Mouse (Mus musculus) midbrain, postnatal 0 days (tissue): ENCODE measurements around the gene AI597479. TPM values are rescaled to one million over a fixed set of nuclear protein-coding genes. Genes with fewer than 3 reads are reported as not detected.

Source experiments
- ATAC-seq: fragments of 200-750 bp; cut with Nextera tagmentation; 2 replicates; pipeline ENCODE4 v1.8.0; 2017; ENCODE audit warnings: moderate number of reproducible peaks, mild to moderate bottlenecking, moderate TSS enrichment, moderate library complexity; ENCODE audit not compliant: low FRiP score
- DNase-seq: peaks from one replicate; pipeline ENCODE4 v3.0.0-alpha.2; 2015; ENCODE audit warnings: low spot score
- H3K27ac ChIP-seq: fragments of 300-500 bp; sonication (generic); 2 replicates; pipeline ENCODE4 v1.5.1; 2014; ENCODE audit warnings: low read depth, mild to moderate bottlenecking, low read length, mixed read lengths
- H3K27me3 ChIP-seq: fragments of 300-500 bp; sonication (generic); 2 replicates; pipeline ENCODE4 v1.6.1; 2014; ENCODE audit warnings: low read length, control low read depth, mixed read lengths; ENCODE audit not compliant: insufficient read depth
- H3K36me3 ChIP-seq: fragments of 300-500 bp; sonication (generic); 2 replicates; pipeline ENCODE4 v1.6.1; 2014; ENCODE audit warnings: low read length, control low read depth, mixed read lengths; ENCODE audit not compliant: insufficient read depth
- H3K4me1 ChIP-seq: fragments of 300-500 bp; sonication (generic); 2 replicates; pipeline ENCODE4 v1.6.1; 2014; ENCODE audit warnings: mild to moderate bottlenecking, control low read depth, antibody characterized with exemption, low read length, mixed read lengths; ENCODE audit not compliant: insufficient read depth
- H3K4me2 ChIP-seq: fragments of 300-500 bp; sonication (generic); 2 replicates; pipeline ENCODE4 v1.6.1; 2014; ENCODE audit warnings: low read depth, mild to moderate bottlenecking, low read length, mixed read lengths; ENCODE audit not compliant: poor library complexity, severe bottlenecking
- H3K4me3 ChIP-seq: fragments of 300-500 bp; sonication (generic); 2 replicates; pipeline ENCODE4 v1.5.1; 2014; ENCODE audit warnings: low read depth, mild to moderate bottlenecking, low read length, moderate library complexity
- H3K9ac ChIP-seq: fragments of 300-500 bp; sonication (generic); replicated peaks from 2 replicates; pipeline ENCODE4 v1.6.1; 2014; ENCODE audit warnings: mild to moderate bottlenecking, low read length, moderate library complexity, mixed read lengths; ENCODE audit not compliant: poor library complexity, severe bottlenecking
- H3K9me3 ChIP-seq: fragments of 300-500 bp; sonication (generic); 2 replicates; pipeline ENCODE4 v1.6.1; 2016; ENCODE audit warnings: low read length, control low read depth
- CTCF ChIP-seq: IDR thresholded peaks from 2 replicates; pipeline ENCODE4 v1.5.1; 2016; ENCODE audit warnings: antibody characterized with exemption, mild to moderate bottlenecking
- WGBS: fragments of 180-500 bp; shearing (Covaris S2); extraction: QIAGEN DNeasy Blood & Tissue Kit; methylation state at CpG from one replicate; pipeline ENCODE4 v1.1.7; 2014; 5-methylcytosine and 5-hydroxymethylcytosine counted together
- polyA plus RNA-seq: library from polyadenylated mRNA; unstranded; fragments of >200 nt; fragmentation: Nextera tagmentation; extraction: Ambion mirVana; gene quantifications from 2 replicates; pipeline ENCODE4 v1.2.1, GENCODE M21; 2015
- total RNA-seq: library from RNA; depleted of rRNA; stranded (reverse); fragments of >200 nt; gene quantifications from 2 replicates; pipeline ENCODE4 v1.2.3, GENCODE M21; 2014

The AI597479 gene
- total and polyA plus RNA-seq, 2 experiments from 2014 or later = 36.6 to 36.8 TPM

GRCm38 (mm10) chr1:43110556-43110955 is 12.0 kb downstream of the AI597479 start:
- Histone ChIP-seq H3K9me3 (no peaks in the 10 kb centered on the region), H3K36me3 (peaks cover 17% of the 10 kb centered on the region), H3K4me2 (no peak overlapping the region), H3K27me3 (no peaks in the 10 kb centered on the region), H3K9ac (no peak overlapping the region), H3K4me1 (no peaks in the 10 kb centered on the region), H3K27ac (no peak overlapping the region), H3K4me3 (no peak overlapping the region)
- DNase-seq = peak; percentile 29
- 51% methylated on average over 4 of the region's 4 CpGs for WGBS
- peak; percentile 36; the same call in 1 of the 2 replicates for ATAC-seq
- TF ChIP-seq CTCF = peak; percentile 72

- no peak for ATAC-seq
- Histone ChIP-seq H3K9ac (no peak overlapping the region), H3K4me3 (no peak overlapping the region), H3K4me1 (no peaks in the 10 kb centered on the region), H3K27ac (no peak overlapping the region), H3K9me3 (no peaks in the 10 kb centered on the region), H3K4me2 (no peak overlapping the region), H3K36me3 (peaks cover 23% of the 10 kb centered on the region), H3K27me3 (no peaks in the 10 kb centered on the region)
- DNase-seq = peak; percentile 83
- TF ChIP-seq CTCF = peak; percentile 79
- WGBS = 88% methylated on average over 2 of the region's 2 CpGs
Observed at GRCm38 (mm10) chr1:43112882-43113281, 14.4 kb downstream of the AI597479 start.

- no peak overlapping the region for H3K4me3 ChIP-seq
- WGBS = 97% methylated on average over 8 of the region's 8 CpGs
Observed at GRCm38 (mm10) chr1:43117435-43117834, 18.9 kb downstream of the AI597479 start.

GRCm38 (mm10) chr1:43120950-43121349 is 22.4 kb downstream of the AI597479 start:
- Histone ChIP-seq H3K27ac (no peak overlapping the region), H3K4me3 (no peak overlapping the region), H3K36me3 (peaks cover 13% of the 10 kb centered on the region), H3K9me3 (no peaks in the 10 kb centered on the region), H3K4me1 (no peaks in the 10 kb centered on the region), H3K9ac (no peak overlapping the region), H3K4me2 (no peak overlapping the region), H3K27me3 (no peaks in the 10 kb centered on the region)
- ATAC-seq (no peak), DNase-seq (no peak)
- WGBS = 96% methylated on average over 5 of the region's 5 CpGs
- TF ChIP-seq CTCF = no peak

More at GRCm38 (mm10) chr1:43117435-43117834, 18.9 kb downstream of the AI597479 start:
- no peak overlapping the region for H3K27ac ChIP-seq
- TF ChIP-seq CTCF = no peak
- ATAC-seq = no peak
- H3K9ac ChIP-seq = no peak overlapping the region
- DNase-seq = no peak
- H3K9me3 ChIP-seq = no peaks in the 10 kb centered on the region
- H3K4me1 ChIP-seq = no peaks in the 10 kb centered on the region
- H3K27me3 ChIP-seq = no peaks in the 10 kb centered on the region
- H3K4me2 ChIP-seq = no peak overlapping the region
- H3K36me3 ChIP-seq = peaks cover 14% of the 10 kb centered on the region

- peaks cover 14% of the 10 kb centered on the region for H3K36me3 ChIP-seq
- TF ChIP-seq CTCF = no peak
- no peak overlapping the region for H3K27ac ChIP-seq
- H3K9me3 ChIP-seq = no peaks in the 10 kb centered on the region
- no peak overlapping the region for H3K4me3 ChIP-seq
- H3K9ac ChIP-seq = no peak overlapping the region
- no peak overlapping the region for H3K4me2 ChIP-seq
- ATAC-seq (no peak), DNase-seq (no peak)
- 90% methylated on average over 2 of the region's 2 CpGs for WGBS
- H3K27me3 ChIP-seq = no peaks in the 10 kb centered on the region
- no peaks in the 10 kb centered on the region for H3K4me1 ChIP-seq
Observed at GRCm38 (mm10) chr1:43122616-43123015, 24.1 kb downstream of the AI597479 start.

- Histone ChIP-seq H3K9ac (no peak overlapping the region), H3K27ac (no peak overlapping the region), H3K4me3 (no peak overlapping the region), H3K36me3 (peaks cover 13% of the 10 kb centered on the region), H3K4me2 (no peak overlapping the region), H3K27me3 (no peaks in the 10 kb centered on the region), H3K4me1 (no peaks in the 10 kb centered on the region), H3K9me3 (no peaks in the 10 kb centered on the region)
- no peak for DNase-seq
- no peak for TF ChIP-seq CTCF
- ATAC-seq = no peak
- 84% methylated on average over 4 of the region's 4 CpGs for WGBS
Observed at GRCm38 (mm10) chr1:43124726-43125125, 26.2 kb downstream of the AI597479 start.
